Mouse (Mus musculus) heart, embryonic 12.5 days (tissue): ENCODE data around the gene Lamp1. TPM values are rescaled to one million over a fixed set of nuclear protein-coding genes. Genes with fewer than 3 reads are reported as not detected.

ENCODE experiments used
- ATAC-seq: fragments of 200-750 bp; cut with Nextera tagmentation; 2 replicates; pipeline ENCODE4 v1.8.0; 2017; ENCODE audit warnings: moderate TSS enrichment, moderate library complexity; ENCODE audit not compliant: insufficient number of reproducible peaks, low FRiP score
- H3K27ac ChIP-seq: fragments of 300-500 bp; sonication (generic); 2 replicates; pipeline ENCODE4 v1.5.1; 2016; ENCODE audit warnings: mild to moderate bottlenecking, moderate library complexity; ENCODE audit not compliant: poor library complexity, severe bottlenecking
- H3K27me3 ChIP-seq: fragments of 300-500 bp; sonication (generic); replicated peaks from 2 replicates; pipeline ENCODE4 v1.6.1; 2016; ENCODE audit warnings: mild to moderate bottlenecking, moderate library complexity
- H3K36me3 ChIP-seq: fragments of 300-500 bp; sonication (generic); 2 replicates; pipeline ENCODE4 v1.6.1; 2016; ENCODE audit warnings: mild to moderate bottlenecking, moderate library complexity
- H3K4me1 ChIP-seq: fragments of 300-500 bp; sonication (generic); replicated peaks from 2 replicates; pipeline ENCODE4 v1.6.1; 2016; ENCODE audit warnings: mild to moderate bottlenecking
- H3K4me2 ChIP-seq: fragments of 300-500 bp; sonication (generic); 2 replicates; pipeline ENCODE4 v1.6.1; 2016; ENCODE audit warnings: mild to moderate bottlenecking, moderate library complexity
- H3K4me3 ChIP-seq: fragments of 300-500 bp; sonication (generic); 2 replicates; pipeline ENCODE4 v1.5.1; 2016; ENCODE audit warnings: mild to moderate bottlenecking
- H3K9ac ChIP-seq: fragments of 300-500 bp; sonication (generic); 2 replicates; pipeline ENCODE4 v1.6.1; 2016; ENCODE audit warnings: mild to moderate bottlenecking, moderate library complexity
- H3K9me3 ChIP-seq: fragments of 300-500 bp; sonication (generic); replicated peaks from 2 replicates; pipeline ENCODE4 v1.6.1; 2016; ENCODE audit warnings: mild to moderate bottlenecking, moderate library complexity
- WGBS: fragments of 180-500 bp; shearing (Covaris S2); methylation state at CpG from one replicate; pipeline ENCODE4 v1.1.7; 2016; 5-methylcytosine and 5-hydroxymethylcytosine counted together
- polyA plus RNA-seq: library from polyadenylated mRNA; unstranded; fragments of >200 nt; fragmentation: Nextera tagmentation; extraction: Ambion mirVana; gene quantifications from 2 replicates; pipeline ENCODE4 v1.2.1, GENCODE M21; 2016

Lamp1 gene
- polyA plus RNA-seq, 1 experiment from 2014 or later, result 364 TPM

GRCm38 (mm10) chr8:13141681-13142080 lies 17.3 kb upstream of the Lamp1 start:
- Histone ChIP-seq H3K4me1 (no peaks in the 10 kb centered on the region), H3K36me3 (peaks cover 98% of the 10 kb centered on the region), H3K9ac (no peak overlapping the region), H3K4me2 (no peak overlapping the region), H3K27me3 (no peaks in the 10 kb centered on the region), H3K9me3 (no peaks in the 10 kb centered on the region), H3K27ac (no peak overlapping the region), H3K4me3 (no peak overlapping the region)
- 91% methylated on average over 5 of the region's 5 CpGs for WGBS
- no peak for ATAC-seq

GRCm38 (mm10) chr8:13148476-13148875 lies 10.5 kb upstream of the Lamp1 start:
- no peaks in the 10 kb centered on the region for H3K9me3 ChIP-seq
- no peak overlapping the region for H3K4me2 ChIP-seq
- 94% methylated on average over 2 of the region's 2 CpGs for whole genome bisulfite sequencing
- H3K27ac ChIP-seq, result no peak overlapping the region
- H3K9ac ChIP-seq, result no peak overlapping the region
- H3K4me3 ChIP-seq, result no peak overlapping the region
- H3K36me3 ChIP-seq, result peaks cover 72% of the 10 kb centered on the region
- no peaks in the 10 kb centered on the region for H3K4me1 ChIP-seq
- no peak for ATAC-seq
- no peaks in the 10 kb centered on the region for H3K27me3 ChIP-seq

GRCm38 (mm10) chr8:13149287-13149686 lies 9.7 kb upstream of the Lamp1 start:
- no peak overlapping the region for H3K4me2 ChIP-seq
- H3K9ac ChIP-seq, result no peak overlapping the region
- H3K27me3 ChIP-seq, result no peaks in the 10 kb centered on the region
- no peak overlapping the region for H3K4me3 ChIP-seq
- peaks cover 73% of the 10 kb centered on the region for H3K36me3 ChIP-seq
- H3K27ac ChIP-seq, result no peak overlapping the region
- no peak for ATAC-seq
- no peaks in the 10 kb centered on the region for H3K9me3 ChIP-seq
- 97% methylated on average over 2 of the region's 2 CpGs for WGBS
- H3K4me1 ChIP-seq, result no peaks in the 10 kb centered on the region

- 58% methylated on average over 5 of the region's 5 CpGs for WGBS
Observed at GRCm38 (mm10) chr8:13149866-13150265, 9.1 kb upstream of the Lamp1 start.

GRCm38 (mm10) chr8:13150929-13151328 lies 8.0 kb upstream of the Lamp1 start:
- Histone ChIP-seq H3K27ac (no peak overlapping the region), H3K36me3 (peaks cover 59% of the 10 kb centered on the region), H3K4me2 (no peak overlapping the region), H3K9me3 (no peaks in the 10 kb centered on the region), H3K4me3 (no peak overlapping the region), H3K9ac (no peak overlapping the region), H3K27me3 (no peaks in the 10 kb centered on the region), H3K4me1 (no peaks in the 10 kb centered on the region)
- ATAC-seq, result no peak
- 87% methylated on average over 2 of the region's 2 CpGs for WGBS

More at GRCm38 (mm10) chr8:13149866-13150265, 9.1 kb upstream of the Lamp1 start:
- ATAC-seq, result no peak
- Histone ChIP-seq H3K9ac (no peak overlapping the region), H3K4me1 (no peaks in the 10 kb centered on the region), H3K4me3 (no peak overlapping the region), H3K9me3 (no peaks in the 10 kb centered on the region), H3K27me3 (no peaks in the 10 kb centered on the region), H3K36me3 (peaks cover 70% of the 10 kb centered on the region), H3K4me2 (no peak overlapping the region), H3K27ac (no peak overlapping the region)

GRCm38 (mm10) chr8:13154099-13154498 lies 4.9 kb upstream of the Lamp1 start:
- Histone ChIP-seq H3K27me3 (no peaks in the 10 kb centered on the region), H3K4me1 (no peaks in the 10 kb centered on the region), H3K9ac (no peak overlapping the region), H3K27ac (no peak overlapping the region), H3K4me2 (no peak overlapping the region), H3K9me3 (no peaks in the 10 kb centered on the region), H3K36me3 (peaks cover 33% of the 10 kb centered on the region), H3K4me3 (no peak overlapping the region)
- no peak for ATAC-seq
- WGBS, result 73% methylated on average over 9 of the region's 9 CpGs

- H3K36me3 ChIP-seq, result peaks cover 21% of the 10 kb centered on the region
- WGBS, result 67% methylated on average over 9 of the region's 9 CpGs
- no peak for ATAC-seq
- H3K4me2 ChIP-seq, result no peak overlapping the region
- H3K4me1 ChIP-seq, result peaks cover 5% of the 10 kb centered on the region
- H3K9me3 ChIP-seq, result no peaks in the 10 kb centered on the region
- no peak overlapping the region for H3K4me3 ChIP-seq
- H3K9ac ChIP-seq, result no peak overlapping the region
- H3K27ac ChIP-seq, result no peak overlapping the region
- H3K27me3 ChIP-seq, result no peaks in the 10 kb centered on the region
Observed at GRCm38 (mm10) chr8:13155358-13155757, 3.6 kb upstream of the Lamp1 start.

GRCm38 (mm10) chr8:13156327-13157097 lies 2.4 kb upstream of the Lamp1 start:
- no peaks in the 10 kb centered on the region for H3K9me3 ChIP-seq
- H3K27me3 ChIP-seq, result no peaks in the 10 kb centered on the region
- no peak overlapping the region for H3K27ac ChIP-seq
- no peak overlapping the region for H3K4me2 ChIP-seq
- 63% methylated on average over 12 of the region's 12 CpGs for WGBS
- H3K4me3 ChIP-seq, result no peak overlapping the region
- H3K4me1 ChIP-seq, result peaks cover 12% of the 10 kb centered on the region
- H3K9ac ChIP-seq, result peak overlapping the region; percentile 23; the same call in 1 of the 2 replicates
- ATAC-seq, result no peak
- peaks cover 14% of the 10 kb centered on the region for H3K36me3 ChIP-seq

- ATAC-seq, result peak; percentile 71
- Histone ChIP-seq H3K27ac (peak overlapping the region; percentile 76), H3K4me3 (peak overlapping the region; percentile 97), H3K9me3 (no peaks in the 10 kb centered on the region), H3K4me2 (peak overlapping the region; percentile 83), H3K27me3 (no peaks in the 10 kb centered on the region), H3K36me3 (peaks cover 1% of the 10 kb centered on the region; the same call in 1 of the 2 replicates), H3K9ac (peak overlapping the region; percentile 99), H3K4me1 (peaks cover 22% of the 10 kb centered on the region)
- 0% methylated on average over 46 of the region's 49 CpGs for WGBS
Observed at GRCm38 (mm10) chr8:13159377-13159881, 468 bp downstream of the Lamp1 start.

- Histone ChIP-seq H3K36me3 (peaks cover 1% of the 10 kb centered on the region; the same call in 1 of the 2 replicates), H3K27ac (no peak overlapping the region), H3K27me3 (no peaks in the 10 kb centered on the region), H3K4me2 (peak overlapping the region; percentile 83), H3K4me1 (peaks cover 22% of the 10 kb centered on the region), H3K4me3 (peak overlapping the region; percentile 97), H3K9ac (peak overlapping the region; percentile 99; the same call in 1 of the 2 replicates), H3K9me3 (no peaks in the 10 kb centered on the region)
- WGBS, result 80% methylated on average over 3 of the region's 3 CpGs
- no peak for ATAC-seq
Observed at GRCm38 (mm10) chr8:13160691-13161090, 1.7 kb downstream of the Lamp1 start.

GRCm38 (mm10) chr8:13162098-13162497 lies 3.1 kb downstream of the Lamp1 start:
- peaks cover 10% of the 10 kb centered on the region for H3K36me3 ChIP-seq
- no peaks in the 10 kb centered on the region for H3K9me3 ChIP-seq
- 75% methylated on average over 6 of the region's 6 CpGs for WGBS
- peak overlapping the region; percentile 10; the same call in 1 of the 2 replicates for H3K4me2 ChIP-seq
- peaks cover 22% of the 10 kb centered on the region for H3K4me1 ChIP-seq
- no peak overlapping the region for H3K4me3 ChIP-seq
- H3K27me3 ChIP-seq, result no peaks in the 10 kb centered on the region
- H3K9ac ChIP-seq, result no peak overlapping the region
- H3K27ac ChIP-seq, result no peak overlapping the region
- ATAC-seq, result no peak
